Mouse (Mus musculus): ENCODE results near the gene A530032D15Rik.
"Not testable (repeated sequence)": the region's sequence is repeated elsewhere in the genome, so short reads cannot be mapped to it uniquely, and the experiment has no call there.

Gene A530032D15Rik

GRCm38 (mm10) chr1:85109753-85110152 is at the start of gene A530032D15Rik:
TSS of gene A530032D15Rik (minus strand) at chr1:85109853.
- not testable (repeated sequence) for DNase-seq (ENCODE audit: low read depth, low spot score)

GRCm38 (mm10) chr1:85155151-85155550 is 45.5 kb upstream of the A530032D15Rik start:
- DNase-seq (ENCODE audit: low read depth, low spot score) = not testable (repeated sequence)

GRCm38 (mm10) chr1:85133671-85134070 is 24.0 kb upstream of the A530032D15Rik start:
- DNase-seq (ENCODE audit: low read depth, low spot score) = not testable (repeated sequence)

- DNase-seq (ENCODE audit: low read depth, low spot score) = not testable (repeated sequence)
These were observed 12.2 kb upstream of the A530032D15Rik start for GRCm38 (mm10) chr1:85121841-85122240.

- DNase-seq (ENCODE audit: low read depth, low spot score) = not testable (repeated sequence)
These were observed 8.7 kb upstream of the A530032D15Rik start for GRCm38 (mm10) chr1:85118341-85118740.

GRCm38 (mm10) chr1:85117537-85117936 is 7.9 kb upstream of the A530032D15Rik start:
- not testable (repeated sequence) for DNase-seq (ENCODE audit: low read depth, low spot score)

GRCm38 (mm10) chr1:85114666-85115402 is 5.2 kb upstream of the A530032D15Rik start:
- not testable (repeated sequence) for DNase-seq (ENCODE audit: low read depth, low spot score)

- DNase-seq (ENCODE audit: low read depth, low spot score) = not testable (repeated sequence)
These were observed 4.4 kb upstream of the A530032D15Rik start for GRCm38 (mm10) chr1:85114078-85114477.

- not testable (repeated sequence) for DNase-seq (ENCODE audit: low read depth, low spot score)
These were observed 3.2 kb upstream of the A530032D15Rik start for GRCm38 (mm10) chr1:85112889-85113288.

- DNase-seq (ENCODE audit: low read depth, low spot score) = not testable (repeated sequence)
These were observed 2.6 kb upstream of the A530032D15Rik start for GRCm38 (mm10) chr1:85112266-85112665.

GRCm38 (mm10) chr1:85111572-85111971 is 1.9 kb upstream of the A530032D15Rik start:
- DNase-seq (ENCODE audit: low read depth, low spot score) = not testable (repeated sequence)

- DNase-seq (ENCODE audit: low read depth, low spot score) = not testable (repeated sequence)
These were observed 1.2 kb upstream of the A530032D15Rik start for GRCm38 (mm10) chr1:85110876-85111275.

GRCm38 (mm10) chr1:85106013-85106412 is 3.6 kb downstream of the A530032D15Rik start:
- not testable (repeated sequence) for DNase-seq (ENCODE audit: low read depth, low spot score)

GRCm38 (mm10) chr1:85105336-85105735 is 4.3 kb downstream of the A530032D15Rik start:
- not testable (repeated sequence) for DNase-seq (ENCODE audit: low read depth, low spot score)

- not testable (repeated sequence) for DNase-seq (ENCODE audit: low read depth, low spot score)
These were observed 7.9 kb downstream of the A530032D15Rik start for GRCm38 (mm10) chr1:85101754-85102153.

- not testable (repeated sequence) for DNase-seq (ENCODE audit: low read depth, low spot score)
These were observed 9.8 kb downstream of the A530032D15Rik start, which contains the start of gene Gm10553 for GRCm38 (mm10) chr1:85099864-85100263. TSS of gene Gm10553 (plus strand) at chr1:85100164.

GRCm38 (mm10) chr1:85099081-85099480 is 10.6 kb downstream of the A530032D15Rik start:
- not testable (repeated sequence) for DNase-seq (ENCODE audit: low read depth, low spot score)

GRCm38 (mm10) chr1:85093011-85093572 is 16.6 kb downstream of the A530032D15Rik start:
- not testable (repeated sequence) for DNase-seq (ENCODE audit: low read depth, low spot score)

GRCm38 (mm10) chr1:85092169-85092568 is 17.5 kb downstream of the A530032D15Rik start:
- not testable (repeated sequence) for DNase-seq (ENCODE audit: low read depth, low spot score)

- not testable (repeated sequence) for DNase-seq (ENCODE audit: low read depth, low spot score)
These were observed 23.4 kb downstream of the A530032D15Rik start for GRCm38 (mm10) chr1:85086211-85086610.

GRCm38 (mm10) chr1:85084803-85085202 is 24.9 kb downstream of the A530032D15Rik start:
- not testable (repeated sequence) for DNase-seq (ENCODE audit: low read depth, low spot score)

GRCm38 (mm10) chr1:85073099-85073498 is 36.6 kb downstream of the A530032D15Rik start:
- not testable (repeated sequence) for DNase-seq (ENCODE audit: low read depth, low spot score)

- not testable (repeated sequence) for DNase-seq (ENCODE audit: low read depth, low spot score)
These were observed 38.0 kb downstream of the A530032D15Rik start for GRCm38 (mm10) chr1:85071690-85072089.
